Mouse (Mus musculus) embryonic facial prominence, embryonic 14.5 days (tissue): ENCODE measurements around the gene Fcho1. TPM values are rescaled to one million over a fixed set of nuclear protein-coding genes. Genes with fewer than 3 reads are reported as not detected.
A peak's percentile ranks its signal among the peaks of the same experiment; 100 is the strongest.

Experiments used
- ATAC-seq: fragments of 200-750 bp; cut with Nextera tagmentation; 2 replicates; pipeline ENCODE4 v1.8.0; 2017; ENCODE audit warnings: low read depth, moderate number of reproducible peaks, moderate TSS enrichment
- DNase-seq: peaks from one replicate; pipeline ENCODE4 v3.0.0-alpha.2; 2015; ENCODE audit warnings: low spot score
- H3K27ac ChIP-seq: fragments of 300-500 bp; sonication (generic); replicated peaks from 2 replicates; pipeline ENCODE4 v1.5.1; 2014; ENCODE audit warnings: low read depth, mild to moderate bottlenecking, low read length, moderate library complexity
- H3K27me3 ChIP-seq: fragments of 300-500 bp; sonication (generic); replicated peaks from 2 replicates; pipeline ENCODE4 v1.6.1; 2014; ENCODE audit warnings: low read length; ENCODE audit not compliant: control insufficient read depth, insufficient read depth
- H3K36me3 ChIP-seq: fragments of 300-500 bp; sonication (generic); 2 replicates; pipeline ENCODE4 v1.6.1; 2014; ENCODE audit warnings: low read length, mixed read lengths; ENCODE audit not compliant: control insufficient read depth, insufficient read depth
- H3K4me1 ChIP-seq: fragments of 300-500 bp; sonication (generic); 2 replicates; pipeline ENCODE4 v1.6.1; 2014; ENCODE audit warnings: antibody characterized with exemption, low read length; ENCODE audit not compliant: control insufficient read depth, insufficient read depth
- H3K4me2 ChIP-seq: fragments of 300-500 bp; sonication (generic); 2 replicates; pipeline ENCODE4 v1.6.1; 2014; ENCODE audit warnings: low read depth, mild to moderate bottlenecking, low read length, moderate library complexity, mixed read lengths
- H3K4me3 ChIP-seq: fragments of 300-500 bp; sonication (generic); 2 replicates; pipeline ENCODE4 v1.5.1; 2014; ENCODE audit warnings: low read depth, mild to moderate bottlenecking, low read length
- H3K9ac ChIP-seq: fragments of 300-500 bp; sonication (generic); 2 replicates; pipeline ENCODE4 v1.6.1; 2014; ENCODE audit warnings: low read depth, mild to moderate bottlenecking, low read length, moderate library complexity, mixed read lengths
- H3K9me3 ChIP-seq: fragments of 300-500 bp; sonication (generic); 2 replicates; pipeline ENCODE4 v1.6.1; 2016; ENCODE audit warnings: low read length; ENCODE audit not compliant: control insufficient read depth
- WGBS: fragments of 180-500 bp; shearing (Covaris S2); extraction: QIAGEN DNeasy Blood & Tissue Kit; methylation state at CpG from one replicate; pipeline ENCODE4 v1.1.7; 2014; 5-methylcytosine and 5-hydroxymethylcytosine counted together
- polyA plus RNA-seq: library from polyadenylated mRNA; unstranded; fragments of >200 nt; fragmentation: Nextera tagmentation; extraction: Ambion mirVana; gene quantifications from 2 replicates; pipeline ENCODE4 v1.2.1, GENCODE M21; 2014

Gene Fcho1
- polyA plus RNA-seq, 1 experiment from 2014 or later, result 2.7 TPM

DNA sequence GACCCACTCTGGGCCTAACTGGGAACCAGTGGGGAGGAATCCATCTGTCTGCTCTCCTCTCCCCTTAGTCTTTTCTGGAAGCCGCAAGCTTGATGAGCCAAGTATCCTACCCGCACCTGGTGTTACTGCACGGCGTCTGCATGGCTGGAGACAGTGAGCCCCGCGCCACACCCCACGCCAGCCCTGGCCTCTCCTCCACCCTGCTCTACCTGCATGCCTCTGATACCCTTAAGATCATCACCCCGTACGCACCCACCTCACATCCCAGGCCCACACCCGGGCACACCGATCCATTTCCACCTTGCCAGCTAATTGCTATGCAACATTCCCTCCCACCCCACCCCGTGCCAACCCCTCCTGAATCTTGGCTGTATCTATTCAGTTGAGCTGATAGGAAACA is 42.7 kb downstream of the Fcho1 start:
- ATAC-seq (no peak), DNase-seq (no peak)
- Histone ChIP-seq H3K36me3 (no peaks in the 10 kb centered on the region), H3K4me3 (no peak overlapping the region), H3K9ac (no peak overlapping the region), H3K27me3 (peaks cover 100% of the 10 kb centered on the region), H3K9me3 (no peaks in the 10 kb centered on the region), H3K4me1 (peaks cover 11% of the 10 kb centered on the region), H3K27ac (no peak overlapping the region), H3K4me2 (no peak overlapping the region)
- 70% methylated on average over 12 of the region's 12 CpGs for WGBS

DNA sequence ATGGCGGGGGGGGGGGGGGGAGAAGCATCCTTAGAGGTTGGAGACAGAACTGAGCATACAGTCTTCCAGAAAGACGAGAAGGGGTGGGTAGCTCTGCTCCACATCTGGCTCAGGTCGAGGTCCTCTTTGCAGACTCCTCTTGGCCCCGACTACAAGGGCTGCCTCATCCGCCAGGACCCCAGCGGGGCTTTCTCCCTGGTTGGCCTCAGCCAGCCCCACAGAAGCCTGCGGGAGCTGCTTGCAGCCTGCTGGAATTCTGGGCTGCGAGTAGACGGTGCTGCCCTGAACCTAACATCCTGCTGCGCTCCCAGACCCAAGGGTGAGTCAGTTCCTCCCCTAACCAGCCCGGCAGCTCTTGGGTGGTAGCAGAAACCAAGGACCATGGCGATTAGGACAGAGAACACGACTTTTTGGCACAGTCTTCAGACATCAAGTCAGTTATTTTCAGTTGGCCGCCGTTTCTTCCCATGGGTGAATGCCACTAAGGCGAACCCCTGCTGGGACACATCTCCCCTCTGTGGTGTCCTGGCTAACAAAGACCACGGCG is 44.1 kb downstream of the Fcho1 start:
- DNase-seq (no peak), ATAC-seq (no peak)
- Histone ChIP-seq H3K9ac (no peak overlapping the region), H3K27ac (no peak overlapping the region), H3K4me2 (no peak overlapping the region), H3K36me3 (no peaks in the 10 kb centered on the region), H3K27me3 (peaks cover 97% of the 10 kb centered on the region), H3K4me1 (peaks cover 10% of the 10 kb centered on the region), H3K9me3 (no peaks in the 10 kb centered on the region), H3K4me3 (no peak overlapping the region)
- 6% methylated on average over 17 of the region's 18 CpGs for WGBS

DNA sequence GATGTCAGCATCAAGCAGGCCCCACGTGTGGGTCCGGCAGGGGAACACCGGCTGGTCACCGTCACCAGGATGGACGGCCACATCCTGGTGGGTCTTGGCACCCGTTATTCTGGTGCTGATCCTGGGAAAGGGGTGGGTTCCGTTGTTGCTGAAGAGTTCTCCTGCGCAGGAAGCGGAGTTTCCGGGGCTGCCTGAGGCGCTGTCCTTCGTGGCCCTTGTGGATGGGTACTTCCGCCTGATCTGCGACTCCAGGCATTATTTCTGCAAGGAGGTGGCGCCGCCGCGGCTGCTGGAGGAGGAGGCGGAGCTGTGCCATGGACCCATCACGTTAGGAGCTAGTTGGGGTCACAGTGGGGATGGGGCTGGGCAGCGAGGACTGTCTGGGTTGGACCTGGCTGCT is 45.0 kb downstream of the Fcho1 start:
- Histone ChIP-seq H3K4me1 (0 out of 2 replicates have a peak, but pooled peaks cover 4% of the 10 kb centered on the region), H3K9ac (no peak overlapping the region), H3K27ac (no peak overlapping the region), H3K9me3 (no peaks in the 10 kb centered on the region), H3K27me3 (peaks cover 90% of the 10 kb centered on the region), H3K4me3 (no peak overlapping the region), H3K36me3 (no peaks in the 10 kb centered on the region), H3K4me2 (no peak overlapping the region)
- 9% methylated on average over 21 of the region's 21 CpGs for WGBS
- DNase-seq (no peak), ATAC-seq (no peak)

DNA sequence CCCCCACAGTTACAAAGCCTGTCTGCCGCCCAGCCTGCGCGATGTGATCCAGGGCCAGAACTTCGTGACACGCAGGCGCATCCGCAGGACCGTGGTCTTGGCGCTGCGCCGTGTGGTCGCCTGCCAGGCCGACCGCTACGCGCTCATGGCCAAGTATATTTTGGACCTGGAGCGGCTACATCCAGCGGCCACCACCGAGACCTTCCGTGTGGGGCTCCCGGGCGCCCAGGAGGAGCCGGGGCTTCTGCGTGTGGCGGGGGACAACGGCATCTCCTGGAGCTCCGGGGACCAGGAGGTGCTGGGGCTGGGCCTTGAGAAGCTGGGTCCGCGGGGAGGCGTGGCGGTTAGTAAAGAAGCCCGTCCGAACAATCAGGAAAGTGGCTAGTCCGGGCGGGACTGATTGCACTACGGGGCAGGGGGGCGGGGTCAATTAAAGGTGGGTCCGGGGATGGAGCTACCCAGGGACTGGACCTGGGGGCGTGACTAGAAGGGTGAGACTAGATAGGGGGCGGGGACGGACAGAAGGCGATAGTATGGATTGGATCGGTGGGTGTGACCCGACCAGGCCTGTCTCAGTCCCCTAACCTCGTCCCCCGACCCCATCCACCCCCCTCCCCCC is 45.9 kb downstream of the Fcho1 start:
- H3K9me3 ChIP-seq, result no peaks in the 10 kb centered on the region
- peak overlapping the region; percentile 19; the same call in 1 of the 2 replicates for H3K9ac ChIP-seq
- ATAC-seq, result no peak
- H3K27me3 ChIP-seq, result peaks cover 86% of the 10 kb centered on the region
- peak overlapping the region; percentile 54 for H3K4me2 ChIP-seq
- no peak overlapping the region for H3K27ac ChIP-seq
- H3K4me1 ChIP-seq, result 0 out of 2 replicates have a peak, but pooled peaks cover 4% of the 10 kb centered on the region
- peak overlapping the region; percentile 26 for H3K4me3 ChIP-seq
- DNase-seq, result no peak
- no peaks in the 10 kb centered on the region for H3K36me3 ChIP-seq
- 14% methylated on average over 44 of the region's 46 CpGs for WGBS

DNA sequence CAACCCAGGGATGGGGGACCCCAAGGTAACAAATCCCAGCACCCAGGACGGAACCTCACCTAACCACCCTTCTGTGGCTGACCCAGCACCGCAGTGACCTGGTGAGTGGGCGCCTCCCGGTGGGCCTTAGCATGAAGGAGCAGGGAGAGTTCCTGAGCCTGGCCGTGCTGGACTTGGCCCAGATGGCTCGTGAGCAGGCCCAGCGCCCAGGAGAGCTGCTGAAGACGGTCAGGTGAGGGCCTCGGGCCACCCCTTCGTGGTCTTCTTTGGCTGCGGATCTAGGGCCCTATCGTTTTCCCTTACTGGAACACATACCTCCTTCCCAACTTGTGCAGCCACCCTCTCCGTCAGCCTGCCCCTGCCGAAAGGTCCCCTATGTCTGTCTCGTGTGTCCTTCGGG is 46.4 kb downstream of the Fcho1 start:
- Histone ChIP-seq H3K9me3 (no peaks in the 10 kb centered on the region), H3K4me1 (0 out of 2 replicates have a peak, but pooled peaks cover 4% of the 10 kb centered on the region), H3K36me3 (no peaks in the 10 kb centered on the region), H3K9ac (peak overlapping the region; percentile 19; the same call in 1 of the 2 replicates), H3K4me2 (peak overlapping the region; percentile 54), H3K27me3 (peaks cover 80% of the 10 kb centered on the region), H3K4me3 (peak overlapping the region; percentile 26), H3K27ac (no peak overlapping the region)
- DNase-seq (no peak), ATAC-seq (no peak)
- 23% methylated on average over 15 of the region's 16 CpGs for WGBS

DNA sequence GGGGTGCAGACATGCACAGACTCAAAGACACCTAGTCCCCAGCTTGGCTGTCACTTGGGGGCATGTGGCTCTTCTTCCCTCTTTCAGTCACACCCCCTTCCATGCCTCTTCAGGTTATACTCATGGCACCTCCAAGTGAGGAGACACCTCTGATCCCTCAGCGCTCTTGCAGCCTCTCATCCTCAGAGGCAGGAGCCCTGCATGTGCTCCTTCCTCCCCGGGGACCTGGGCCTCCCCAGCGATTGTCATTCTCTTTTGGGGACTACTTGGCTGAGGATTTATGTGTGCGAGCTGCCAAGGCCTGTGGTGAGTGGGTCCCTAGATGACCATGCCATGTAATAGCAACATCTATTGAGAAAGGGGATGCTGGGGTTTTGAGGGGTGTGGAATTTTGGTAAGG is 47.3 kb downstream of the Fcho1 start:
- no peak overlapping the region for H3K4me2 ChIP-seq
- no peak for DNase-seq
- no peak overlapping the region for H3K27ac ChIP-seq
- no peak overlapping the region for H3K4me3 ChIP-seq
- ATAC-seq, result no peak
- H3K36me3 ChIP-seq, result no peaks in the 10 kb centered on the region
- H3K4me1 ChIP-seq, result 0 out of 2 replicates have a peak, but pooled peaks cover 4% of the 10 kb centered on the region
- H3K9me3 ChIP-seq, result no peaks in the 10 kb centered on the region
- H3K27me3 ChIP-seq, result peaks cover 71% of the 10 kb centered on the region
- H3K9ac ChIP-seq, result no peak overlapping the region
- WGBS, result 63% methylated on average over 4 of the region's 4 CpGs

DNA sequence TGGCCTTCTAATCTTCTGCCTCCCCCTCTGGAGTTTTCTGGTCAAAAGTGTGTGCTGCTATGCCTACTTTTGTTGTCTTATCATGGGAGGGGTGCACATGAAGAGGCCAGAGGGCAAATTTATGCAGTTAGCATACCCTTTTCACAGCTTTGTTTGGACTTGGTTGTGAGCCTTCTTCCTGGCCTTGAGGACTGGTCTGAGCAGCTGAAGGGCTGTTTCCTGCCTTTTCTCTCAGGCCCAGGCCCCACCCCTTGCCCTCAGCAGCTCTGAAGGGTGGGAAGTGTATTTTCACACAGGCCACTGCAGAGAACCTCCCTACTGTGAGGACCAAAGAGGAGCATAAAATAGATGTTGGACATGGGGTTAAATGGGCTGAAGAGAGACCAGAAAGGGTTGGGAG is 48.0 kb downstream of the Fcho1 start:
- no peak overlapping the region for H3K4me3 ChIP-seq
- peaks cover 65% of the 10 kb centered on the region for H3K27me3 ChIP-seq
- H3K27ac ChIP-seq, result no peak overlapping the region
- no peaks in the 10 kb centered on the region for H3K9me3 ChIP-seq
- ATAC-seq (no peak), DNase-seq (no peak)
- H3K4me1 ChIP-seq, result 0 out of 2 replicates have a peak, but pooled peaks cover 4% of the 10 kb centered on the region
- H3K9ac ChIP-seq, result no peak overlapping the region
- H3K36me3 ChIP-seq, result no peaks in the 10 kb centered on the region
- peak overlapping the region; percentile 88; the same call in 1 of the 2 replicates for H3K4me2 ChIP-seq

DNA sequence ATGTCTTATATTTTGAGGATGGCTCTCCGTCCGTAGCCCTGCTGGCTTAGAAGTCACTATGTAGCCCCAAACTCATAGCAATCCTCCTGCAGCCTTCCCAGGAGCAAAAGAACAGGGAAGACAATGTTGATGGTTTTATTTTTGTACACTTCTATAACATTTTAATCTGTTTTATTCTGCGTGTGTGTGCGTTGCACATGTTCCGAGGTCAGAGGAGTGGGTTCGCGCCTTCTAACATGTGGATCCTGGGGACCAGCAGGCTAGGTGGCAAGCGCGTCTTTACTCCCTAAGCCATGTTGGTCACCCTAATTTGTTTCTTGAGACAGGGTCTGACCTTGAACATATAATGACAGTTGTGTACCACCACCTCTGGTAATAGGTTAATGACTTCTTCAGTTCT is 48.7 kb downstream of the Fcho1 start:
- DNase-seq (no peak), ATAC-seq (no peak)
- H3K4me1 ChIP-seq, result peaks cover 6% of the 10 kb centered on the region; the same call in 1 of the 2 replicates
- H3K36me3 ChIP-seq, result no peaks in the 10 kb centered on the region
- peak overlapping the region; percentile 75 for H3K9ac ChIP-seq
- no peaks in the 10 kb centered on the region for H3K9me3 ChIP-seq
- peak overlapping the region; percentile 61 for H3K4me3 ChIP-seq
- WGBS, result 55% methylated on average over 9 of the region's 9 CpGs
- peak overlapping the region; percentile 88 for H3K4me2 ChIP-seq
- H3K27ac ChIP-seq, result 0 out of 2 replicates have a peak overlapping the region, but pooled peaks have one; percentile 22
- peaks cover 57% of the 10 kb centered on the region for H3K27me3 ChIP-seq
